ENCODE assay signal across 8 mouse cellular contexts in genomic region chr11:77498261-77499139, GRCm38 (mm10). TPM values are rescaled to one million over a fixed set of nuclear protein-coding genes. Genes with fewer than 3 reads are reported as not detected.
DNase-seq lines count a peak whose midpoint lies in the region; ATAC-seq and TF ChIP-seq lines count a peak whose summit lies in the region.

No protein-coding gene starts in this region.

- peak overlapping the region; percentile 14; the same call in 1 of the 2 replicates for H3K9ac ChIP-seq in lung, embryonic 14.5 days
- 0 out of 2 replicates have a peak overlapping the region, but pooled peaks have one; percentile 8 for H3K9ac ChIP-seq in hindbrain, embryonic 12.5 days
- no peak overlapping the region for H3K9ac ChIP-seq in midbrain, embryonic 14.5 days (replicated peaks; ENCODE audit: low read length)

- no peak for ATAC-seq in lung, embryonic 14.5 days (ENCODE audit: insufficient read depth)
- ATAC-seq in hindbrain, embryonic 12.5 days (ENCODE audit: low FRiP score) = no peak
- ATAC-seq in midbrain, embryonic 14.5 days (ENCODE audit: low FRiP score, low TSS enrichment) = no peak

- DNase-seq in cerebellum, adult 11 months = peak; percentile 39
- DNase-seq in cerebellum, postnatal 36 days = no peak
- DNase-seq in lung, embryonic 14.5 days = no peak
- no peak for DNase-seq in lung, adult 18-20 months
- no peak for DNase-seq in midbrain, embryonic 14.5 days
- DNase-seq in right cerebral cortex, postnatal 25 days = no peak
- no peak for DNase-seq in gastrocnemius, postnatal 4 days (ENCODE audit: low spot score in 2 of 2)

- no peak overlapping the region for H3K4me3 ChIP-seq in lung, embryonic 14.5 days (ENCODE audit: low read depth, low read length)
- no peak overlapping the region for H3K4me3 ChIP-seq in hindbrain, embryonic 12.5 days
- no peak overlapping the region for H3K4me3 ChIP-seq in midbrain, embryonic 14.5 days (replicated peaks; ENCODE audit: low read depth, low read length)

- TF ChIP-seq CTCF in lung, embryonic 14.5 days (IDR thresholded peaks at IDR 0.05; ENCODE audit: low read depth) = no peak

- H3K9me3 ChIP-seq in lung, embryonic 14.5 days (ENCODE audit: low read depth, low read length) = no peaks in the 10 kb centered on the region
- H3K9me3 ChIP-seq in hindbrain, embryonic 12.5 days (replicated peaks) = no peaks in the 10 kb centered on the region
- H3K9me3 ChIP-seq in midbrain, embryonic 14.5 days (ENCODE audit: control insufficient read depth, low read length) = no peaks in the 10 kb centered on the region

- no peaks in the 10 kb centered on the region for H3K27me3 ChIP-seq in lung, embryonic 14.5 days (ENCODE audit: insufficient read depth, low read length)
- H3K27me3 ChIP-seq in hindbrain, embryonic 12.5 days = no peaks in the 10 kb centered on the region
- H3K27me3 ChIP-seq in midbrain, embryonic 14.5 days (ENCODE audit: control insufficient read depth, insufficient read depth, low read length) = no peaks in the 10 kb centered on the region

- H3K4me1 ChIP-seq in lung, embryonic 14.5 days (ENCODE audit: insufficient read depth) = peaks cover 12% of the 10 kb centered on the region
- H3K4me1 ChIP-seq in hindbrain, embryonic 12.5 days = peaks cover 64% of the 10 kb centered on the region
- H3K4me1 ChIP-seq in midbrain, embryonic 14.5 days (ENCODE audit: control insufficient read depth, insufficient read depth, low read length) = peaks cover 29% of the 10 kb centered on the region

- peak overlapping the region; percentile 91 for H3K27ac ChIP-seq in lung, embryonic 14.5 days (ENCODE audit: low read depth)
- H3K27ac ChIP-seq in hindbrain, embryonic 12.5 days = peak overlapping the region; percentile 57
- peak overlapping the region; percentile 26; the same call in 1 of the 2 replicates for H3K27ac ChIP-seq in midbrain, embryonic 14.5 days (replicated peaks; ENCODE audit: low read depth, low read length)

- H3K36me3 ChIP-seq in lung, embryonic 14.5 days (ENCODE audit: insufficient read depth) = peaks cover 47% of the 10 kb centered on the region
- peaks cover 36% of the 10 kb centered on the region for H3K36me3 ChIP-seq in hindbrain, embryonic 12.5 days
- peaks cover 43% of the 10 kb centered on the region for H3K36me3 ChIP-seq in midbrain, embryonic 14.5 days (ENCODE audit: control insufficient read depth, insufficient read depth, low read length)

- 74% methylated on average over 12 of the region's 12 CpGs for WGBS in lung, embryonic 14.5 days
- WGBS in hindbrain, embryonic 12.5 days = 73% methylated on average over 12 of the region's 12 CpGs
- 63% methylated on average over 12 of the region's 12 CpGs for WGBS in midbrain, embryonic 14.5 days

- H3K4me2 ChIP-seq in lung, embryonic 14.5 days = peak overlapping the region; percentile 36; the same call in 1 of the 2 replicates
- no peak overlapping the region for H3K4me2 ChIP-seq in hindbrain, embryonic 12.5 days (replicated peaks)
- H3K4me2 ChIP-seq in midbrain, embryonic 14.5 days (ENCODE audit: low read length) = no peak overlapping the region

RNA-seq across cellular contexts. Expression of gene Git1, which starts 5.1 kb away (rescaled TPM):
- 18.4 and 21.1 TPM in 2 replicates for polyA plus RNA-seq in lung, embryonic 14.5 days (2014; fragmentation: Nextera tagmentation; extraction: Ambion mirVana)
- 10.9 and 13.4 TPM in 2 replicates for polyA plus RNA-seq in hindbrain, embryonic 12.5 days (2016; fragmentation: Nextera tagmentation; extraction: Ambion mirVana)
- 23.1 and 25.1 TPM in 2 replicates for polyA plus RNA-seq in midbrain, embryonic 14.5 days (2014; fragmentation: Nextera tagmentation; extraction: Ambion mirVana)
- total RNA-seq in gastrocnemius, postnatal 4 days (2021) = 10 to 100 TPM; 48.5 to 52.9 TPM

RNA-seq across cellular contexts. Expression of gene Ankrd13b, which starts 9.0 kb away (rescaled TPM):
- 12.1 and 12.9 TPM in 2 replicates for polyA plus RNA-seq in lung, embryonic 14.5 days (2014; fragmentation: Nextera tagmentation; extraction: Ambion mirVana)
- 28.3 and 29.2 TPM in 2 replicates for polyA plus RNA-seq in hindbrain, embryonic 12.5 days (2016; fragmentation: Nextera tagmentation; extraction: Ambion mirVana)
- 42.6 and 43.7 TPM in 2 replicates for polyA plus RNA-seq in midbrain, embryonic 14.5 days (2014; fragmentation: Nextera tagmentation; extraction: Ambion mirVana)
- 10 to 100 TPM; 13.0 to 13.8 TPM for total RNA-seq in gastrocnemius, postnatal 4 days (2021)

RNA-seq across cellular contexts. Expression of gene Abhd15, which starts 16.4 kb away (rescaled TPM):
- polyA plus RNA-seq in lung, embryonic 14.5 days (2014; fragmentation: Nextera tagmentation; extraction: Ambion mirVana) = 3.0 and 3.2 TPM in 2 replicates
- polyA plus RNA-seq in hindbrain, embryonic 12.5 days (2016; fragmentation: Nextera tagmentation; extraction: Ambion mirVana) = 3.5 and 4.2 TPM in 2 replicates
- polyA plus RNA-seq in midbrain, embryonic 14.5 days (2014; fragmentation: Nextera tagmentation; extraction: Ambion mirVana) = 1.8 and 2.0 TPM in 2 replicates
- total RNA-seq in gastrocnemius, postnatal 4 days (2021) = 1 to 10 TPM; 1.2 to 2.5 TPM

RNA-seq across cellular contexts. Expression of gene Trp53i13, which starts 17.3 kb away (rescaled TPM):
- 39.2 and 40.3 TPM in 2 replicates for polyA plus RNA-seq in lung, embryonic 14.5 days (2014; fragmentation: Nextera tagmentation; extraction: Ambion mirVana)
- polyA plus RNA-seq in hindbrain, embryonic 12.5 days (2016; fragmentation: Nextera tagmentation; extraction: Ambion mirVana) = 29.7 and 32.3 TPM in 2 replicates
- 11.7 and 12.0 TPM in 2 replicates for polyA plus RNA-seq in midbrain, embryonic 14.5 days (2014; fragmentation: Nextera tagmentation; extraction: Ambion mirVana)
- 10 to 100 TPM; 14.8 to 15.0 TPM for total RNA-seq in gastrocnemius, postnatal 4 days (2021)

RNA-seq across cellular contexts. Expression of gene Gm10392, which starts 20.5 kb away (rescaled TPM):
- polyA plus RNA-seq in lung, embryonic 14.5 days (2014; fragmentation: Nextera tagmentation; extraction: Ambion mirVana) = 0.16 TPM in 1 of 2 replicates, not detected in the other
- 0.14 TPM in 1 of 2 replicates, not detected in the other for polyA plus RNA-seq in hindbrain, embryonic 12.5 days (2016; fragmentation: Nextera tagmentation; extraction: Ambion mirVana)
- not detected in 2 replicates for polyA plus RNA-seq in midbrain, embryonic 14.5 days (2014; fragmentation: Nextera tagmentation; extraction: Ambion mirVana)
- not detected for total RNA-seq in gastrocnemius, postnatal 4 days (2021)

Comparison
In these comparisons a context has a peak if more than half of its experiments do, and no peak if none do; other contexts are left out.
1. H3K27ac ChIP-seq: peak in every context shown above with its lines; median percentile 91 in lung, embryonic 14.5 days; 57 in hindbrain, embryonic 12.5 days; 26 in midbrain, embryonic 14.5 days.